Mouse (Mus musculus) urinary bladder, adult 18-20 months (tissue): Measurements from ENCODE around the gene Gm20379.
A peak's percentile ranks its signal among the peaks of the same experiment; 100 is the strongest.

ENCODE experiments used
- DNase-seq, 2 experiments: peaks; one replicate each; pipeline ENCODE4 v3.0.0; 2022; ENCODE audit warnings: low spot score in 2 of 2, mixed read lengths in 2 of 2

The Gm20379 gene

GRCm38 (mm10) chr13:92305680-92306079, at the start of gene Gm20379:
Gene Gm20379, plus strand, starts transcription at chr13:92305980.
- no peak for DNase-seq

GRCm38 (mm10) chr13:92261329-92261728, 44.5 kb upstream of the Gm20379 start:
- DNase-seq: no peak

- DNase-seq: no peak
Measured at GRCm38 (mm10) chr13:92263566-92263965, 42.2 kb upstream of the Gm20379 start.

GRCm38 (mm10) chr13:92267076-92267475, 38.7 kb upstream of the Gm20379 start:
- no peak for DNase-seq

GRCm38 (mm10) chr13:92274274-92275198, 31.2 kb upstream of the Gm20379 start:
- peak; percentile 19 to 25 for DNase-seq

GRCm38 (mm10) chr13:92275292-92275691, 30.5 kb upstream of the Gm20379 start:
- no peak for DNase-seq

- DNase-seq: no peak
Measured at GRCm38 (mm10) chr13:92277027-92277426, 28.8 kb upstream of the Gm20379 start.

GRCm38 (mm10) chr13:92291605-92292004, 14.2 kb upstream of the Gm20379 start:
- DNase-seq: no peak

- DNase-seq: no peak
Measured at GRCm38 (mm10) chr13:92293883-92294282, 11.9 kb upstream of the Gm20379 start.

GRCm38 (mm10) chr13:92296490-92296889, 9.3 kb upstream of the Gm20379 start:
- DNase-seq: no peak

- no peak for DNase-seq
Measured at GRCm38 (mm10) chr13:92297021-92297420, 8.8 kb upstream of the Gm20379 start.

- no peak for DNase-seq
Measured at GRCm38 (mm10) chr13:92299522-92299921, 6.3 kb upstream of the Gm20379 start.

GRCm38 (mm10) chr13:92301754-92302153, 4.0 kb upstream of the Gm20379 start:
- DNase-seq: no peak

GRCm38 (mm10) chr13:92302466-92302865, 3.3 kb upstream of the Gm20379 start:
- DNase-seq: no peak

- no peak for DNase-seq
Measured at GRCm38 (mm10) chr13:92303062-92303948, 2.5 kb upstream of the Gm20379 start.

GRCm38 (mm10) chr13:92304291-92304690, 1.5 kb upstream of the Gm20379 start:
- DNase-seq: no peak

- no peak for DNase-seq
Measured at GRCm38 (mm10) chr13:92314613-92315012, 8.8 kb downstream of the Gm20379 start.

GRCm38 (mm10) chr13:92320770-92321169, 15.0 kb downstream of the Gm20379 start:
- DNase-seq: no peak

- DNase-seq: no peak
Measured at GRCm38 (mm10) chr13:92326030-92326429, 20.2 kb downstream of the Gm20379 start.

GRCm38 (mm10) chr13:92328000-92328399, 22.2 kb downstream of the Gm20379 start:
- no peak for DNase-seq

- no peak for DNase-seq
Measured at GRCm38 (mm10) chr13:92330621-92331020, 24.8 kb downstream of the Gm20379 start.

GRCm38 (mm10) chr13:92332103-92332879, 26.5 kb downstream of the Gm20379 start:
- DNase-seq: no peak
